Mouse (Mus musculus) urinary bladder, postnatal 4 days (tissue): Measurements from ENCODE around the gene Barhl2.

Experiments
- DNase-seq, 2 experiments: peaks; one replicate each; pipeline ENCODE4 v3.0.0; 2021 to 2022; ENCODE audit warnings: low spot score in 2 of 2

Gene Barhl2

GRCm38 (mm10) chr5:106415734-106416133, 42.2 kb downstream of the Barhl2 start:
- DNase-seq: no peak

GRCm38 (mm10) chr5:106402761-106403160, 55.2 kb downstream of the Barhl2 start:
- no peak for DNase-seq
